Comparison of ENCODE assay signal across 7 mouse cellular contexts in the genomic region with DNA sequence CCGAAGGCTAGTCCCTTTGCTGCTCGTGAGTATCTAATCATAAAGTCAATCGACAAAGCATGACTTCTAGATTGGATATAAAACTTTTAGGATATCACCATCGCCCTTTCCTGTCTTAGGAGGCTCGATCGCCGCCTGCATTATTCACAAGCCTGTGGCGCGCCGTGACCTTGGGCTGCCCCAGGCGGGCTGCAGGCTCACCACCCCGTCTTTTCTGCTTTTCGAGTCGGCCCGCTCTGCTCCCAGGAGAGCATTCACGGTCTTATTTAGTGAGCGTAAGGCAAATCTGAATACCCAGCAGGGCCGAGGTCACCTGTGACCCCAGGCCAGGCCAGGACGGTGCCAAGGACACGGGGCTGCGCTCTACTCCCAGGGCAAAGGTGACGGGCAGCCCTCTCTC. TPM values are rescaled to one million over a fixed set of nuclear protein-coding genes. Genes with fewer than 3 reads are reported as not detected.
DNase-seq lines count a peak whose midpoint lies in the region; ATAC-seq and TF ChIP-seq lines count a peak whose summit lies in the region.

No protein-coding gene starts in this region.

- no peak; the same call in 1 of the 2 replicates for ATAC-seq in lung, postnatal 0 days
- no peak for ATAC-seq in intestine, postnatal 0 days
- ATAC-seq in neural tube, embryonic 14.5 days (ENCODE audit: low read depth) = peak; percentile 32; the same call in 1 of the 2 replicates

- H3K36me3 ChIP-seq in lung, postnatal 0 days (ENCODE audit: insufficient read depth, low read length) = peaks cover 12% of the 10 kb centered on the region; the same call in 1 of the 2 replicates
- peaks cover 20% of the 10 kb centered on the region for H3K36me3 ChIP-seq in intestine, postnatal 0 days (ENCODE audit: control insufficient read depth, insufficient read depth)
- H3K36me3 ChIP-seq in neural tube, embryonic 14.5 days (ENCODE audit: control insufficient read depth, insufficient read depth, low read length) = peaks cover 18% of the 10 kb centered on the region

- H3K4me1 ChIP-seq in lung, postnatal 0 days (ENCODE audit: insufficient read depth, low read depth, low read length) = peaks cover 4% of the 10 kb centered on the region; the same call in 1 of the 2 replicates
- H3K4me1 ChIP-seq in embryonic fibroblast, embryonic 13.5 days (ENCODE audit: control insufficient read depth, insufficient read depth, low read length) = no peaks in the 10 kb centered on the region
- peaks cover 6% of the 10 kb centered on the region; the same call in 1 of the 2 replicates for H3K4me1 ChIP-seq in intestine, postnatal 0 days (replicated peaks; ENCODE audit: control insufficient read depth, insufficient read depth, low read length)
- peaks cover 12% of the 10 kb centered on the region; the same call in 1 of the 2 replicates for H3K4me1 ChIP-seq in neural tube, embryonic 14.5 days (ENCODE audit: control insufficient read depth, insufficient read depth, low read length)

- peak overlapping the region; percentile 78 for H3K4me2 ChIP-seq in lung, postnatal 0 days (replicated peaks; ENCODE audit: low read depth, low read length)
- H3K4me2 ChIP-seq in intestine, postnatal 0 days (replicated peaks; ENCODE audit: low read depth) = peak overlapping the region; percentile 77
- H3K4me2 ChIP-seq in neural tube, embryonic 14.5 days (ENCODE audit: low read depth, low read length) = peak overlapping the region; percentile 53

- H3K27me3 ChIP-seq in lung, postnatal 0 days (replicated peaks; ENCODE audit: insufficient read depth, low read length) = no peaks in the 10 kb centered on the region
- no peaks in the 10 kb centered on the region for H3K27me3 ChIP-seq in intestine, postnatal 0 days (replicated peaks; ENCODE audit: control insufficient read depth, insufficient read depth, low read length)
- no peaks in the 10 kb centered on the region for H3K27me3 ChIP-seq in neural tube, embryonic 14.5 days (ENCODE audit: control insufficient read depth, insufficient read depth, low read length)

- TF ChIP-seq CTCF in lung, postnatal 0 days (IDR thresholded peaks at IDR 0.05) = no peak
- TF ChIP-seq CTCF in embryonic fibroblast, embryonic 13.5 days (IDR thresholded peaks at IDR 0.05; ENCODE audit: borderline replicate concordance, insufficient read depth, low read length) = no peak
- no peak for TF ChIP-seq CTCF in intestine, postnatal 0 days (IDR thresholded peaks at IDR 0.05; ENCODE audit: low read depth)

- H3K9me3 ChIP-seq in lung, postnatal 0 days (ENCODE audit: low read length) = no peaks in the 10 kb centered on the region
- no peaks in the 10 kb centered on the region for H3K9me3 ChIP-seq in intestine, postnatal 0 days (ENCODE audit: control insufficient read depth)
- H3K9me3 ChIP-seq in neural tube, embryonic 14.5 days (ENCODE audit: control insufficient read depth, low read length) = no peaks in the 10 kb centered on the region

- peak overlapping the region; percentile 92 for H3K4me3 ChIP-seq in lung, postnatal 0 days (ENCODE audit: low read depth, low read length)
- peak overlapping the region; percentile 91 for H3K4me3 ChIP-seq in embryonic fibroblast, embryonic 13.5 days (ENCODE audit: insufficient read depth, low read length)
- peak overlapping the region; percentile 100 for H3K4me3 ChIP-seq in intestine, postnatal 0 days (ENCODE audit: low read depth, low read length)
- H3K4me3 ChIP-seq in neural tube, embryonic 14.5 days (ENCODE audit: low read depth, low read length) = peak overlapping the region; percentile 86

- DNase-seq in lung, postnatal 0 days (ENCODE audit: low spot score) = peak; percentile 19
- no peak for DNase-seq in lung, postnatal 4 days
- no peak for DNase-seq in thymus, postnatal 0 days (ENCODE audit: low spot score)
- DNase-seq in retina, embryonic 14.5 days (ENCODE audit: low spot score) = no peak

- TF ChIP-seq EP300 in lung, postnatal 0 days (IDR thresholded peaks at IDR 0.05) = no peak

- WGBS in lung, postnatal 0 days = under 1% methylated on average over 22 of the region's 22 CpGs
- under 1% methylated on average over 22 of the region's 22 CpGs for WGBS in intestine, postnatal 0 days
- WGBS in neural tube, embryonic 14.5 days = under 1% methylated on average over 22 of the region's 22 CpGs

- peak overlapping the region; percentile 97 for H3K9ac ChIP-seq in lung, postnatal 0 days (replicated peaks; ENCODE audit: low read depth)
- peak overlapping the region; percentile 99 for H3K9ac ChIP-seq in intestine, postnatal 0 days (ENCODE audit: low read depth, low read length)
- H3K9ac ChIP-seq in neural tube, embryonic 14.5 days (replicated peaks; ENCODE audit: low read depth, low read length) = peak overlapping the region; percentile 76

- TF ChIP-seq POLR2A in embryonic fibroblast, embryonic 13.5 days (IDR thresholded peaks at IDR 0.05; ENCODE audit: low read depth, low read length) = no peak

- H3K27ac ChIP-seq in lung, postnatal 0 days (ENCODE audit: low read length) = peak overlapping the region; percentile 98
- peak overlapping the region; percentile 86 for H3K27ac ChIP-seq in embryonic fibroblast, embryonic 13.5 days (ENCODE audit: insufficient read depth, low read length)
- H3K27ac ChIP-seq in intestine, postnatal 0 days (ENCODE audit: low read depth, low read length) = peak overlapping the region; percentile 99
- peak overlapping the region; percentile 91 for H3K27ac ChIP-seq in neural tube, embryonic 14.5 days (ENCODE audit: low read depth, low read length)

RNA-seq across cellular contexts. Expression of a gene that starts 0.4 kb away (rescaled TPM):
- 13.9 and 17.3 TPM in 2 replicates for polyA plus RNA-seq in lung, postnatal 0 days (2015; fragmentation: Nextera tagmentation; extraction: Ambion mirVana)
- 64.0 and 68.9 TPM in 2 replicates for polyA plus RNA-seq in embryonic fibroblast, embryonic 13.5 days (2011; ENCODE audit: insufficient read length, low read depth, missing spikeins)
- polyA plus RNA-seq in intestine, postnatal 0 days (2015; fragmentation: Nextera tagmentation; extraction: Ambion mirVana) = 10.8 and 12.1 TPM in 2 replicates
- polyA plus RNA-seq in neural tube, embryonic 14.5 days (2014; fragmentation: Nextera tagmentation; extraction: Ambion mirVana) = 20.5 and 23.6 TPM in 2 replicates
- 28.4 and 29.8 TPM in 2 replicates for polyA plus RNA-seq in thymus, postnatal 0 days (2015; fragmentation: Nextera tagmentation; extraction: Ambion mirVana)

RNA-seq across cellular contexts. Expression of a gene that starts 1.1 kb away (rescaled TPM):
- polyA plus RNA-seq in lung, postnatal 0 days (2015; fragmentation: Nextera tagmentation; extraction: Ambion mirVana) = 663 and 711 TPM in 2 replicates
- polyA plus RNA-seq in embryonic fibroblast, embryonic 13.5 days (2011; ENCODE audit: insufficient read length, low read depth, missing spikeins) = 264 and 270 TPM in 2 replicates
- polyA plus RNA-seq in intestine, postnatal 0 days (2015; fragmentation: Nextera tagmentation; extraction: Ambion mirVana) = 1,184 and 1,284 TPM in 2 replicates
- polyA plus RNA-seq in neural tube, embryonic 14.5 days (2014; fragmentation: Nextera tagmentation; extraction: Ambion mirVana) = 749 and 863 TPM in 2 replicates
- 975 and 1,055 TPM in 2 replicates for polyA plus RNA-seq in thymus, postnatal 0 days (2015; fragmentation: Nextera tagmentation; extraction: Ambion mirVana)
